ENCODE assay signal across 18 mouse cellular contexts in the genomic region with DNA sequence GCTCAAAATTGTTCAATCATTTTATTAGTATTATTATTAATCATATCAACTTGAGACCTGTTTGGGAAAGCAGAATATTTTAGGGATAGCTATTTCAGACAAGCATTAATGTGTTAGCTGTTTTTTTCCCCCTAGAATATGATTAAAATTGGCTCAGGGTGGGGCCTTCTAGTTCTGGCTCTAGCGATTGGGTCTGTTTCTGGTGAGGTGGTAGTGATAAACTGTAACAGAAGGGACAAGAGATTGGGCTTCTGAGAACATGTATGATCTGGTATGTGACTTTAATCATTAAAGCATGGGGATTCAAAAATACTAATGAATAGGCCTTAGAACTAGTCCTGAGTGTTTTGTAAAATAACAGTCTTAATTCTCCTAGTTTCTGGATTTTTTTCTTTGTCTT. TPM values are rescaled to one million over a fixed set of nuclear protein-coding genes. Genes with fewer than 3 reads are reported as not detected.
DNase-seq lines count a peak whose midpoint lies in the region; ATAC-seq and TF ChIP-seq lines count a peak whose summit lies in the region.
"Had no signal": no experiment of that assay in that cellular context is flagged by ENCODE, and none has a peak within 500 bp of the region (broad histone marks: within the 10 kb centered on the region; RNA-seq: fewer than 3 reads in every experiment).

No protein-coding gene starts in this region.

- no peak overlapping the region for H3K27ac ChIP-seq in heart, embryonic 14.5 days (replicated peaks in 1 of 2; ENCODE audit: control insufficient read depth in 1 of 2, insufficient read depth in 1 of 2, low read depth in 2 of 2, low read length in 2 of 2)
- peak overlapping the region; percentile 42; the same call in 1 of the 2 replicates for H3K27ac ChIP-seq in MEL (ENCODE audit: control insufficient read depth, low read depth, low read length)
- H3K27ac ChIP-seq: embryonic facial prominence, embryonic 13.5 days; forebrain, embryonic 12.5 days; heart, adult 2 months; hindbrain, embryonic 10.5 days; limb, embryonic 13.5 days; midbrain, embryonic 12.5 days had no signal

- no peaks in the 10 kb centered on the region for H3K27me3 ChIP-seq in heart, embryonic 14.5 days (ENCODE audit: control insufficient read depth, insufficient read depth, low read length)
- H3K27me3 ChIP-seq in MEL (ENCODE audit: control insufficient read depth in 1 of 2, insufficient read depth in 2 of 2, low read length in 2 of 2), result no peaks in the 10 kb centered on the region
- H3K27me3 ChIP-seq: embryonic facial prominence, embryonic 13.5 days; forebrain, embryonic 12.5 days; limb, embryonic 13.5 days; midbrain, embryonic 12.5 days had no signal

- H3K4me3 ChIP-seq in heart, embryonic 14.5 days (ENCODE audit: control insufficient read depth in 1 of 2, insufficient read depth in 1 of 2, low read depth in 1 of 2, low read length in 2 of 2), result no peak overlapping the region
- H3K4me3 ChIP-seq in MEL (ENCODE audit: control insufficient read depth in 1 of 2, insufficient read depth in 1 of 2, low read depth in 2 of 2, low read length in 2 of 2), result peak overlapping the region in 1 of 2 experiments; percentile 84; a peak in 2 of 4 replicates
- H3K4me3 ChIP-seq: embryonic facial prominence, embryonic 13.5 days; forebrain, embryonic 12.5 days; heart, adult 2 months; hindbrain, embryonic 10.5 days; limb, embryonic 13.5 days; midbrain, embryonic 12.5 days had no signal

- no peak for DNase-seq in heart, adult 18-20 months
- DNase-seq in MEL (ENCODE audit: low read depth, low spot score), result peak; percentile 46
- DNase-seq in cerebellum, postnatal 4 days (ENCODE audit: low spot score in 2 of 2), result no peak
- no peak for DNase-seq in frontal cortex, postnatal 14 days (ENCODE audit: low spot score in 2 of 2)
- DNase-seq: adrenal gland, postnatal 25 days; cerebellum, adult 11-12 months; heart, adult 2 months; kidney, adult 9 months; kidney, postnatal 4 days; lung, postnatal 10 days had no signal

- H3K79me2 ChIP-seq in MEL (ENCODE audit: control insufficient read depth, insufficient read depth, low read length, poor library complexity), result peaks cover 45% of the 10 kb centered on the region

- ATAC-seq in heart, embryonic 14.5 days (ENCODE audit: insufficient number of reproducible peaks, insufficient read depth, low FRiP score, low read depth), result no peak
- ATAC-seq in erythroid progenitor cell, adult 5-6 weeks (replicated peaks; ENCODE audit: low FRiP score, poor library complexity, severe bottlenecking), result peak; percentile 67
- ATAC-seq in megakaryocyte progenitor cell, adult 5-6 weeks (replicated peaks; ENCODE audit: poor library complexity), result peak; percentile 30; the same call in 1 of the 2 replicates

- peak in 1 of 2 experiments; percentile 56; a peak in 1 of 4 replicates for TF ChIP-seq EP300 in MEL (IDR thresholded peaks at IDR 0.05; ENCODE audit: low read depth in 1 of 2, low read length in 2 of 2)

- TF ChIP-seq POLR2A in MEL (IDR thresholded peaks at IDR 0.05; ENCODE audit: control insufficient read depth in 1 of 2, insufficient read depth in 1 of 2, low read depth in 1 of 2, low read length in 2 of 2, poor library complexity in 1 of 2), result no peak; a peak in 1 of 4 replicates

- no peaks in the 10 kb centered on the region for H3K9me3 ChIP-seq in heart, embryonic 14.5 days (ENCODE audit: control insufficient read depth, low read length)
- H3K9me3 ChIP-seq in MEL (replicated peaks; ENCODE audit: insufficient read depth, low read length), result no peaks in the 10 kb centered on the region
- H3K9me3 ChIP-seq: embryonic facial prominence, embryonic 13.5 days; forebrain, embryonic 12.5 days; hindbrain, embryonic 10.5 days; limb, embryonic 13.5 days; midbrain, embryonic 12.5 days had no signal

- no peak overlapping the region for H3K9ac ChIP-seq in heart, embryonic 14.5 days (ENCODE audit: low read length)
- H3K9ac ChIP-seq in MEL (ENCODE audit: control insufficient read depth, low read depth, low read length, poor library complexity, severe bottlenecking), result peak overlapping the region; percentile 25; the same call in 1 of the 2 replicates
- H3K9ac ChIP-seq: embryonic facial prominence, embryonic 13.5 days; forebrain, embryonic 12.5 days; limb, embryonic 13.5 days; midbrain, embryonic 12.5 days had no signal

- TF ChIP-seq CTCF in MEL (IDR thresholded peaks at IDR 0.05 in 2 of 3, conservative IDR thresholded peaks at IDR 0.05 in 1 of 3; ENCODE audit: control insufficient read depth in 1 of 3, insufficient read depth in 1 of 3, low read depth in 2 of 3, low read length in 3 of 3, poor library complexity in 1 of 3, severe bottlenecking in 1 of 3), result no peak

- peak overlapping the region; percentile 86; the same call in 1 of the 2 replicates for H3K4me2 ChIP-seq in heart, embryonic 14.5 days (ENCODE audit: low read length)
- H3K4me2 ChIP-seq: embryonic facial prominence, embryonic 13.5 days; forebrain, embryonic 12.5 days; limb, embryonic 13.5 days; midbrain, embryonic 12.5 days had no signal

- peaks cover 42% of the 10 kb centered on the region for H3K36me3 ChIP-seq in heart, embryonic 14.5 days (ENCODE audit: control insufficient read depth, insufficient read depth, low read length)
- peaks cover 32 to 48% of the 10 kb centered on the region in 2 experiments for H3K36me3 ChIP-seq in MEL (ENCODE audit: control insufficient read depth in 1 of 2, insufficient read depth in 2 of 2, low read length in 2 of 2)

- no peak for TF ChIP-seq RAD21 in MEL (IDR thresholded peaks at IDR 0.05; ENCODE audit: low read depth, low read length)

- 45% methylated on average over 1 of the region's 1 CpGs for WGBS in heart, embryonic 14.5 days

- peaks cover 2 to 21% of the 10 kb centered on the region in 2 experiments for H3K4me1 ChIP-seq in heart, embryonic 14.5 days (ENCODE audit: control insufficient read depth in 2 of 2, insufficient read depth in 2 of 2, low read length in 2 of 2)
- H3K4me1 ChIP-seq in MEL (ENCODE audit: control insufficient read depth in 1 of 2, insufficient read depth in 2 of 2, low read length in 2 of 2), result peaks cover 14 to 30% of the 10 kb centered on the region in 2 experiments
- H3K4me1 ChIP-seq: embryonic facial prominence, embryonic 13.5 days had no signal

TF ChIP-seq in MEL, 35 proteins besides CTCF, POLR2A, EP300 and RAD21:
- TF ChIP-seq JUND (IDR thresholded peaks at IDR 0.05; ENCODE audit: low read depth, low read length), result no peak
- no peak for TF ChIP-seq BHLHE40 (IDR thresholded peaks at IDR 0.05; ENCODE audit: borderline replicate concordance, low read depth, low read length)
- TF ChIP-seq TAL1 (IDR thresholded peaks at IDR 0.05; ENCODE audit: low read length), result peak; percentile 50
- peak; percentile 29; the same call in 1 of the 2 replicates for TF ChIP-seq ETS1 (IDR thresholded peaks at IDR 0.05; ENCODE audit: low read depth, low read length)
- no peak for TF ChIP-seq ZMIZ1 (IDR thresholded peaks at IDR 0.05; ENCODE audit: low read depth, low read length)
- no peak for TF ChIP-seq TBP (IDR thresholded peaks at IDR 0.05; ENCODE audit: low read depth, low read length)
- TF ChIP-seq GABPA (IDR thresholded peaks at IDR 0.05; ENCODE audit: low read depth, low read length), result no peak
- peak; percentile 34 for TF ChIP-seq GATA1 (IDR thresholded peaks at IDR 0.05; ENCODE audit: low read depth, low read length)

RNA-seq across cellular contexts. Expression of a gene that starts 3.3 kb away (rescaled TPM):
- polyA plus RNA-seq in heart, embryonic 14.5 days (2014; fragmentation: Nextera tagmentation; extraction: Ambion mirVana), result 48.6 and 57.2 TPM in 2 replicates
- 10 to 100 TPM; 27.1 to 57.1 TPM for total RNA-seq in heart, adult 18-20 months (2021)
- 156 and 234 TPM in 2 replicates for total RNA-seq in MEL (2012; rRNA removed)
- polyA plus RNA-seq in MEL (2012; ENCODE audit: insufficient read depth in 1 of 2, insufficient read length in 2 of 2, low read depth in 1 of 2, low replicate concordance in 2 of 2, missing spikeins in 1 of 2), result 100 to 1,000 TPM in 1 of 2 experiments, 10 to 100 TPM in 1; 90.9 to 106 TPM
- 2,179 and 2,513 TPM in 2 replicates for total RNA-seq in erythroid progenitor cell, adult 5-6 weeks (2015; ENCODE audit: low replicate concordance)
- total RNA-seq in erythroid progenitor cell, adult 5-6 weeks (2017; ENCODE audit: low replicate concordance), result 2,141 and 2,792 TPM in 2 replicates
- total RNA-seq in megakaryocyte progenitor cell, adult 5-6 weeks (2015), result 111 and 138 TPM in 2 replicates
- 110 and 143 TPM in 2 replicates for total RNA-seq in megakaryocyte progenitor cell, adult 5-6 weeks (2017)

RNA-seq across cellular contexts. Expression of a gene that starts 31.6 kb away (rescaled TPM):
- polyA plus RNA-seq in heart, embryonic 14.5 days (2014; fragmentation: Nextera tagmentation; extraction: Ambion mirVana), result 6.7 and 7.3 TPM in 2 replicates
- 10 to 100 TPM; 20.5 to 22.0 TPM for total RNA-seq in heart, adult 18-20 months (2021)
- total RNA-seq in MEL (2012; rRNA removed), result 30.3 and 34.8 TPM in 2 replicates
- polyA plus RNA-seq in MEL (2012; ENCODE audit: insufficient read depth in 1 of 2, insufficient read length in 2 of 2, low read depth in 1 of 2, low replicate concordance in 2 of 2, missing spikeins in 1 of 2), result 10 to 100 TPM in 1 of 2 experiments, not detected in 1; 77.0 TPM
- total RNA-seq in erythroid progenitor cell, adult 5-6 weeks (2015; ENCODE audit: low replicate concordance), result 124 and 134 TPM in 2 replicates
- 62.9 and 115 TPM in 2 replicates for total RNA-seq in erythroid progenitor cell, adult 5-6 weeks (2017; ENCODE audit: low replicate concordance)
- total RNA-seq in megakaryocyte progenitor cell, adult 5-6 weeks (2015), result 5.9 and 6.9 TPM in 2 replicates
- 8.0 and 15.5 TPM in 2 replicates for total RNA-seq in megakaryocyte progenitor cell, adult 5-6 weeks (2017)
